Mouse (Mus musculus): ENCODE measurements around the gene Sf3b3. TPM values are rescaled to one million over a fixed set of nuclear protein-coding genes. Genes with fewer than 3 reads are reported as not detected.
"Not testable (repeated sequence)": the region's sequence is repeated elsewhere in the genome, so short reads cannot be mapped to it uniquely, and the experiment has no call there.

Sf3b3 gene
- polyA plus RNA-seq, 1 experiment from 2014 or later: 185 TPM

GRCm38 (mm10) chr8:110877862-110878261, 31.3 kb upstream of the Sf3b3 start:
- DNase-seq (ENCODE audit: low spot score): no peak
- H3K9me3 ChIP-seq: no peaks in the 10 kb centered on the region
- no peak overlapping the region for H3K27ac ChIP-seq
- no peaks in the 10 kb centered on the region for H3K27me3 ChIP-seq (ENCODE audit: insufficient read depth, poor library complexity, severe bottlenecking)
- WGBS: 90% methylated on average over 4 of the region's 4 CpGs
- no peak overlapping the region for H3K4me3 ChIP-seq
- H3K36me3 ChIP-seq: peaks cover 100% of the 10 kb centered on the region
- no peaks in the 10 kb centered on the region for H3K4me1 ChIP-seq (replicated peaks)

- no peaks in the 10 kb centered on the region for H3K9me3 ChIP-seq
- no peaks in the 10 kb centered on the region for H3K4me1 ChIP-seq (replicated peaks)
- no peaks in the 10 kb centered on the region for H3K27me3 ChIP-seq (ENCODE audit: insufficient read depth, poor library complexity, severe bottlenecking)
- H3K36me3 ChIP-seq: peaks cover 100% of the 10 kb centered on the region
- no peak for DNase-seq (ENCODE audit: low spot score)
- H3K27ac ChIP-seq: no peak overlapping the region
- 97% methylated on average over 2 of the region's 2 CpGs for WGBS
- H3K4me3 ChIP-seq: no peak overlapping the region
These were observed 23.9 kb upstream of the Sf3b3 start for GRCm38 (mm10) chr8:110870501-110870900.

GRCm38 (mm10) chr8:110861347-110862025, 14.9 kb upstream of the Sf3b3 start:
- DNase-seq (ENCODE audit: low spot score); H3K27ac ChIP-seq; H3K4me3 ChIP-seq; H3K4me1 ChIP-seq (replicated peaks); H3K27me3 ChIP-seq (ENCODE audit: insufficient read depth, poor library complexity, severe bottlenecking); H3K9me3 ChIP-seq: not testable (repeated sequence)
- peaks cover 99% of the 10 kb centered on the region for H3K36me3 ChIP-seq
- WGBS: 96% methylated on average over 7 of the region's 7 CpGs

- WGBS: 87% methylated on average over 7 of the region's 7 CpGs
- Histone ChIP-seq H3K9me3 (no peaks in the 10 kb centered on the region), H3K4me3 (no peak overlapping the region), H3K27ac (no peak overlapping the region), H3K27me3 (ENCODE audit: insufficient read depth, poor library complexity, severe bottlenecking) (no peaks in the 10 kb centered on the region), H3K4me1 (replicated peaks) (no peaks in the 10 kb centered on the region), H3K36me3 (peaks cover 99% of the 10 kb centered on the region)
- DNase-seq (ENCODE audit: low spot score): no peak
These were observed 13.3 kb upstream of the Sf3b3 start for GRCm38 (mm10) chr8:110859651-110860501.

GRCm38 (mm10) chr8:110856760-110857461, 10.3 kb upstream of the Sf3b3 start:
- no peak for DNase-seq (ENCODE audit: low spot score)
- H3K9me3 ChIP-seq: no peaks in the 10 kb centered on the region
- no peaks in the 10 kb centered on the region for H3K27me3 ChIP-seq (ENCODE audit: insufficient read depth, poor library complexity, severe bottlenecking)
- 87% methylated on average over 5 of the region's 5 CpGs for WGBS
- no peak overlapping the region for H3K27ac ChIP-seq
- H3K4me3 ChIP-seq: no peak overlapping the region
- no peaks in the 10 kb centered on the region for H3K4me1 ChIP-seq (replicated peaks)
- peaks cover 99% of the 10 kb centered on the region for H3K36me3 ChIP-seq

- H3K27me3 ChIP-seq (ENCODE audit: insufficient read depth, poor library complexity, severe bottlenecking); DNase-seq (ENCODE audit: low spot score); H3K4me1 ChIP-seq (replicated peaks); H3K4me3 ChIP-seq; H3K27ac ChIP-seq; H3K9me3 ChIP-seq: not testable (repeated sequence)
- H3K36me3 ChIP-seq: peaks cover 99% of the 10 kb centered on the region
- 93% methylated on average over 4 of the region's 4 CpGs for WGBS
These were observed 9.5 kb upstream of the Sf3b3 start for GRCm38 (mm10) chr8:110856073-110856472.

- Histone ChIP-seq H3K4me1 (replicated peaks) (peaks cover 11% of the 10 kb centered on the region), H3K36me3 (peaks cover 67% of the 10 kb centered on the region), H3K4me3 (no peak overlapping the region), H3K9me3 (no peaks in the 10 kb centered on the region), H3K27me3 (ENCODE audit: insufficient read depth, poor library complexity, severe bottlenecking) (no peaks in the 10 kb centered on the region), H3K27ac (no peak overlapping the region)
- no peak for DNase-seq (ENCODE audit: low spot score)
- WGBS: 95% methylated on average over 10 of the region's 10 CpGs
These were observed 4.6 kb upstream of the Sf3b3 start for GRCm38 (mm10) chr8:110851186-110851585.

- no peaks in the 10 kb centered on the region for H3K9me3 ChIP-seq
- H3K27ac ChIP-seq: no peak overlapping the region
- 69% methylated on average over 14 of the region's 14 CpGs for whole genome bisulfite sequencing
- peaks cover 20% of the 10 kb centered on the region for H3K4me1 ChIP-seq (replicated peaks)
- peaks cover 53% of the 10 kb centered on the region for H3K36me3 ChIP-seq
- peak overlapping the region; percentile 89 for H3K4me3 ChIP-seq
- no peaks in the 10 kb centered on the region for H3K27me3 ChIP-seq (ENCODE audit: insufficient read depth, poor library complexity, severe bottlenecking)
- no peak for DNase-seq (ENCODE audit: low spot score)
These were observed 1.3 kb upstream of the Sf3b3 start for GRCm38 (mm10) chr8:110847645-110848495.

- no peak for DNase-seq (ENCODE audit: low spot score)
- peaks cover 53% of the 10 kb centered on the region for H3K36me3 ChIP-seq
- H3K4me1 ChIP-seq (replicated peaks): peaks cover 20% of the 10 kb centered on the region
- peak overlapping the region; percentile 97 for H3K27ac ChIP-seq
- no peaks in the 10 kb centered on the region for H3K9me3 ChIP-seq
- 1% methylated on average over 13 of the region's 13 CpGs for WGBS
- H3K27me3 ChIP-seq (ENCODE audit: insufficient read depth, poor library complexity, severe bottlenecking): no peaks in the 10 kb centered on the region
- H3K4me3 ChIP-seq: peak overlapping the region; percentile 89
These were observed 573 bp upstream of the Sf3b3 start for GRCm38 (mm10) chr8:110847171-110847549.

GRCm38 (mm10) chr8:110845821-110846404, 674 bp downstream of the Sf3b3 start:
- peaks cover 20% of the 10 kb centered on the region for H3K4me1 ChIP-seq (replicated peaks)
- H3K27ac ChIP-seq: peak overlapping the region; percentile 97
- peak; percentile 12 for DNase-seq (ENCODE audit: low spot score)
- WGBS: 14% methylated on average over 17 of the region's 17 CpGs
- peaks cover 53% of the 10 kb centered on the region for H3K36me3 ChIP-seq
- peak overlapping the region; percentile 89 for H3K4me3 ChIP-seq
- no peaks in the 10 kb centered on the region for H3K9me3 ChIP-seq
- no peaks in the 10 kb centered on the region for H3K27me3 ChIP-seq (ENCODE audit: insufficient read depth, poor library complexity, severe bottlenecking)

- Histone ChIP-seq H3K4me1 (replicated peaks) (peaks cover 20% of the 10 kb centered on the region), H3K9me3 (no peaks in the 10 kb centered on the region), H3K27ac (no peak overlapping the region), H3K27me3 (ENCODE audit: insufficient read depth, poor library complexity, severe bottlenecking) (no peaks in the 10 kb centered on the region), H3K4me3 (peak overlapping the region; percentile 89), H3K36me3 (peaks cover 53% of the 10 kb centered on the region)
- WGBS: 88% methylated on average over 3 of the region's 3 CpGs
- DNase-seq (ENCODE audit: low spot score): no peak
These were observed 1.6 kb downstream of the Sf3b3 start for GRCm38 (mm10) chr8:110844941-110845340.

- DNase-seq (ENCODE audit: low spot score): no peak
- no peak overlapping the region for H3K4me3 ChIP-seq
- H3K4me1 ChIP-seq (replicated peaks): peaks cover 19% of the 10 kb centered on the region
- 89% methylated on average over 5 of the region's 5 CpGs for WGBS
- no peak overlapping the region for H3K27ac ChIP-seq
- H3K27me3 ChIP-seq (ENCODE audit: insufficient read depth, poor library complexity, severe bottlenecking): no peaks in the 10 kb centered on the region
- no peaks in the 10 kb centered on the region for H3K9me3 ChIP-seq
- H3K36me3 ChIP-seq: peaks cover 66% of the 10 kb centered on the region
These were observed 3.4 kb downstream of the Sf3b3 start for GRCm38 (mm10) chr8:110843207-110843606.

Measured in hindbrain, embryonic 10.5 days (tissue).